16 mouse cellular contexts compared by ENCODE assay signal in genomic region chr10:32052546-32053295, GRCm38 (mm10).
"Had no signal": no experiment of that assay in that cellular context is flagged by ENCODE, and none has a peak within 500 bp of the region (broad histone marks: within the 10 kb centered on the region; RNA-seq: fewer than 3 reads in every experiment).

No protein-coding gene starts in this region.

- ATAC-seq: liver, embryonic 12.5 days; midbrain, embryonic 15.5 days had no signal

- H3K27me3 ChIP-seq: kidney, embryonic 15.5 days; limb, embryonic 15.5 days; liver, embryonic 12.5 days; megakaryocyte, embryonic 14.5 days; midbrain, embryonic 15.5 days; neural tube, embryonic 12.5 days had no signal

- H3K27ac ChIP-seq: kidney, embryonic 15.5 days; limb, embryonic 15.5 days; liver, embryonic 12.5 days; midbrain, embryonic 15.5 days; neural tube, embryonic 12.5 days had no signal

- H3K9me3 ChIP-seq: kidney, embryonic 15.5 days; limb, embryonic 15.5 days; liver, embryonic 12.5 days; megakaryocyte, embryonic 14.5 days; midbrain, embryonic 15.5 days; neural tube, embryonic 12.5 days had no signal

- H3K36me3 ChIP-seq: kidney, embryonic 15.5 days; limb, embryonic 15.5 days; liver, embryonic 12.5 days; midbrain, embryonic 15.5 days; neural tube, embryonic 12.5 days had no signal

- H3K4me1 ChIP-seq: kidney, embryonic 15.5 days; limb, embryonic 15.5 days; liver, embryonic 12.5 days; megakaryocyte, embryonic 14.5 days; midbrain, embryonic 15.5 days; neural tube, embryonic 12.5 days had no signal

- H3K9ac ChIP-seq: kidney, embryonic 15.5 days; limb, embryonic 15.5 days; liver, embryonic 12.5 days; lung, embryonic 14.5 days; midbrain, embryonic 15.5 days; neural tube, embryonic 12.5 days had no signal

- DNase-seq: kidney, postnatal 14 days; layer of hippocampus, adult 9-11 months; layer of hippocampus, postnatal 36 days; lung, embryonic 14.5 days; lung, postnatal 10 days; lung, postnatal 4 days; retina, postnatal 1 day; right cerebral cortex, postnatal 14 days; thymus, postnatal 36 days had no signal

- H3K4me3 ChIP-seq: kidney, embryonic 15.5 days; limb, embryonic 15.5 days; liver, embryonic 12.5 days; megakaryocyte, embryonic 14.5 days; midbrain, embryonic 15.5 days; neural tube, embryonic 12.5 days had no signal

- H3K4me2 ChIP-seq: kidney, embryonic 15.5 days; limb, embryonic 15.5 days; liver, embryonic 12.5 days; lung, embryonic 14.5 days; midbrain, embryonic 11.5 days; midbrain, embryonic 15.5 days; neural tube, embryonic 12.5 days had no signal
